29 mouse cellular contexts compared by ENCODE assay signal in genomic region chr3:151003524-151003923, GRCm38 (mm10).
A peak's percentile ranks its signal among the peaks of the same experiment; 100 is the strongest.
DNase-seq lines count a peak whose midpoint lies in the region; ATAC-seq and TF ChIP-seq lines count a peak whose summit lies in the region.
"Had no signal": no experiment of that assay in that cellular context is flagged by ENCODE, and none has a peak within 500 bp of the region (broad histone marks: within the 10 kb centered on the region; RNA-seq: fewer than 3 reads in every experiment).

No protein-coding gene starts in this region.

- no peaks in the 10 kb centered on the region for H3K27me3 ChIP-seq in heart, postnatal 0 days (ENCODE audit: control insufficient read depth, insufficient read depth, low read length)
- H3K27me3 ChIP-seq in heart, embryonic 10.5 days (ENCODE audit: insufficient read depth, poor library complexity, severe bottlenecking), result no peaks in the 10 kb centered on the region
- no peaks in the 10 kb centered on the region for H3K27me3 ChIP-seq in kidney, embryonic 14.5 days (ENCODE audit: control insufficient read depth, insufficient read depth, low read length)
- H3K27me3 ChIP-seq: CH12.LX; embryonic facial prominence, embryonic 12.5 days; forebrain, embryonic 12.5 days; heart, embryonic 12.5 days; liver, embryonic 15.5 days; lung, embryonic 15.5 days; megakaryocyte, embryonic 14.5 days; midbrain, embryonic 13.5 days; stomach, embryonic 15.5 days had no signal

- H3K4me3 ChIP-seq in heart, postnatal 0 days (ENCODE audit: low read depth, low read length), result no peak overlapping the region
- no peak overlapping the region for H3K4me3 ChIP-seq in heart, embryonic 10.5 days
- no peak overlapping the region for H3K4me3 ChIP-seq in kidney, embryonic 14.5 days (ENCODE audit: low read length)
- H3K4me3 ChIP-seq: embryonic facial prominence, embryonic 12.5 days; forebrain, embryonic 12.5 days; heart, embryonic 12.5 days; limb, embryonic 10.5 days; liver, embryonic 15.5 days; lung, embryonic 15.5 days; megakaryocyte, embryonic 14.5 days; midbrain, embryonic 13.5 days; stomach, embryonic 15.5 days had no signal

- H3K36me3 ChIP-seq in heart, postnatal 0 days (replicated peaks; ENCODE audit: control insufficient read depth, insufficient read depth, low read length), result no peaks in the 10 kb centered on the region
- no peaks in the 10 kb centered on the region for H3K36me3 ChIP-seq in heart, embryonic 10.5 days
- H3K36me3 ChIP-seq in kidney, embryonic 14.5 days (ENCODE audit: control insufficient read depth, insufficient read depth, low read length), result no peaks in the 10 kb centered on the region
- H3K36me3 ChIP-seq: embryonic facial prominence, embryonic 12.5 days; forebrain, embryonic 12.5 days; G1E; heart, embryonic 12.5 days; limb, embryonic 10.5 days; liver, embryonic 15.5 days; lung, embryonic 15.5 days; midbrain, embryonic 13.5 days; stomach, embryonic 15.5 days had no signal

- DNase-seq in frontal cortex, postnatal 25 days (ENCODE audit: low spot score in 2 of 2), result no peak
- DNase-seq in heart, postnatal 0 days (ENCODE audit: low spot score), result no peak
- no peak for DNase-seq in heart, embryonic 10.5 days (ENCODE audit: low spot score)
- DNase-seq in A20 (ENCODE audit: low read depth, low spot score), result peak; percentile 8
- peak; percentile 20 for DNase-seq in brain, embryonic 18.5 days (ENCODE audit: low read depth, low spot score)
- no peak for DNase-seq in layer of hippocampus, postnatal 10 days (ENCODE audit: low spot score in 2 of 2)
- DNase-seq: adrenal gland, adult 2 months; B cell, adult 2 months; cerebellum, adult 2 months; cerebellum, postnatal 25 days; kidney, adult 11 months; liver; lung, postnatal 36 days; thymus, adult 2 months; thymus, postnatal 4 days had no signal

- peaks cover 4% of the 10 kb centered on the region; the same call in 1 of the 2 replicates for H3K4me1 ChIP-seq in heart, postnatal 0 days (ENCODE audit: control insufficient read depth, insufficient read depth)
- H3K4me1 ChIP-seq in heart, embryonic 10.5 days, result 0 out of 2 replicates have a peak, but pooled peaks cover 3% of the 10 kb centered on the region
- no peaks in the 10 kb centered on the region for H3K4me1 ChIP-seq in kidney, embryonic 14.5 days (ENCODE audit: control insufficient read depth, insufficient read depth, low read length)
- H3K4me1 ChIP-seq: embryonic facial prominence, embryonic 12.5 days; forebrain, embryonic 12.5 days; liver, embryonic 15.5 days; lung, embryonic 15.5 days; megakaryocyte, embryonic 14.5 days; midbrain, embryonic 13.5 days; stomach, embryonic 15.5 days had no signal

- TF ChIP-seq CTCF in heart, postnatal 0 days (IDR thresholded peaks at IDR 0.05; ENCODE audit: low read depth), result no peak

- no peaks in the 10 kb centered on the region for H3K9me3 ChIP-seq in heart, postnatal 0 days (replicated peaks; ENCODE audit: control insufficient read depth, low read length)
- no peaks in the 10 kb centered on the region for H3K9me3 ChIP-seq in heart, embryonic 10.5 days
- no peaks in the 10 kb centered on the region for H3K9me3 ChIP-seq in kidney, embryonic 14.5 days (ENCODE audit: control insufficient read depth, low read length)
- H3K9me3 ChIP-seq: embryonic facial prominence, embryonic 12.5 days; forebrain, embryonic 12.5 days; G1E; heart, embryonic 12.5 days; limb, embryonic 10.5 days; liver, embryonic 15.5 days; lung, embryonic 15.5 days; megakaryocyte, embryonic 14.5 days; midbrain, embryonic 13.5 days; stomach, embryonic 15.5 days had no signal

- peak; percentile 98 for ATAC-seq in frontal cortex, adult (ENCODE audit: low TSS enrichment)
- ATAC-seq in heart, postnatal 0 days (ENCODE audit: insufficient read depth, low read depth), result no peak
- ATAC-seq in kidney, embryonic 14.5 days (ENCODE audit: low FRiP score, low TSS enrichment), result no peak
- ATAC-seq: midbrain, embryonic 13.5 days had no signal

- peak overlapping the region; percentile 39; the same call in 1 of the 2 replicates for H3K4me2 ChIP-seq in heart, postnatal 0 days (ENCODE audit: low read depth, low read length)
- no peak overlapping the region for H3K4me2 ChIP-seq in kidney, embryonic 14.5 days (replicated peaks; ENCODE audit: low read depth, low read length)
- H3K4me2 ChIP-seq: embryonic facial prominence, embryonic 12.5 days; forebrain, embryonic 12.5 days; heart, embryonic 12.5 days; liver, embryonic 15.5 days; lung, embryonic 15.5 days; midbrain, embryonic 13.5 days; stomach, embryonic 15.5 days had no signal

- no peak overlapping the region for H3K9ac ChIP-seq in heart, postnatal 0 days (replicated peaks; ENCODE audit: low read depth, low read length)
- H3K9ac ChIP-seq in kidney, embryonic 14.5 days (ENCODE audit: low read depth, low read length), result no peak overlapping the region
- H3K9ac ChIP-seq: embryonic facial prominence, embryonic 12.5 days; forebrain, embryonic 12.5 days; heart, embryonic 12.5 days; liver, embryonic 15.5 days; lung, embryonic 15.5 days; midbrain, embryonic 13.5 days; stomach, embryonic 15.5 days had no signal

- TF ChIP-seq EP300 in heart, postnatal 0 days (IDR thresholded peaks at IDR 0.05; ENCODE audit: low read depth), result no peak

- H3K27ac ChIP-seq in heart, postnatal 0 days (ENCODE audit: low read depth), result no peak overlapping the region
- no peak overlapping the region for H3K27ac ChIP-seq in heart, embryonic 10.5 days
- H3K27ac ChIP-seq in kidney, embryonic 14.5 days (ENCODE audit: low read depth, low read length), result no peak overlapping the region
- H3K27ac ChIP-seq: embryonic facial prominence, embryonic 12.5 days; forebrain, embryonic 12.5 days; kidney, postnatal 0 days; limb, embryonic 10.5 days; liver, embryonic 15.5 days; lung, embryonic 15.5 days; midbrain, embryonic 13.5 days; stomach, embryonic 15.5 days had no signal

- WGBS in heart, postnatal 0 days, result 54% methylated on average over 3 of the region's 3 CpGs
- 78% methylated on average over 3 of the region's 3 CpGs for WGBS in heart, embryonic 10.5 days
- 90% methylated on average over 3 of the region's 3 CpGs for WGBS in kidney, embryonic 14.5 days

Comparison
In these comparisons a context has a peak if more than half of its experiments do, and no peak if none do; other contexts are left out.
1. DNase-seq: peak in A20 (single experiment) and brain, embryonic 18.5 days (single experiment); none in frontal cortex, postnatal 25 days (0 of 2), heart, postnatal 0 days (single experiment), heart, embryonic 10.5 days (single experiment) and layer of hippocampus, postnatal 10 days (0 of 2).